Mouse (Mus musculus) liver, embryonic 12.5 days (tissue): Measurements from ENCODE around the gene Cdc16. TPM values are rescaled to one million over a fixed set of nuclear protein-coding genes. Genes with fewer than 3 reads are reported as not detected.
"Not testable (repeated sequence)": the region's sequence is repeated elsewhere in the genome, so short reads cannot be mapped to it uniquely, and the experiment has no call there.

Experiments used
- ATAC-seq: fragments of 200-750 bp; cut with Nextera tagmentation; 2 replicates; pipeline ENCODE4 v1.8.0; 2017; ENCODE audit warnings: moderate number of reproducible peaks, mild to moderate bottlenecking, moderate library complexity
- H3K27ac ChIP-seq: fragments of 300-500 bp; sonication (generic); 2 replicates; pipeline ENCODE4 v1.5.1; 2016; ENCODE audit warnings: mild to moderate bottlenecking
- H3K27me3 ChIP-seq: fragments of 300-500 bp; sonication (generic); replicated peaks from 2 replicates; pipeline ENCODE4 v1.6.1; 2016; ENCODE audit warnings: mild to moderate bottlenecking, moderate library complexity
- H3K36me3 ChIP-seq: fragments of 300-500 bp; sonication (generic); 2 replicates; pipeline ENCODE4 v1.6.1; 2016; ENCODE audit warnings: mild to moderate bottlenecking, moderate library complexity
- H3K4me1 ChIP-seq: fragments of 300-500 bp; sonication (generic); 2 replicates; pipeline ENCODE4 v1.6.1; 2016
- H3K4me2 ChIP-seq: fragments of 300-500 bp; sonication (generic); 2 replicates; pipeline ENCODE4 v1.6.1; 2016; ENCODE audit warnings: mild to moderate bottlenecking, moderate library complexity
- H3K4me3 ChIP-seq: fragments of 300-500 bp; sonication (generic); 2 replicates; pipeline ENCODE4 v1.5.1; 2016; ENCODE audit warnings: mild to moderate bottlenecking, moderate library complexity
- H3K9ac ChIP-seq: fragments of 300-500 bp; sonication (generic); 2 replicates; pipeline ENCODE4 v1.6.1; 2016; ENCODE audit warnings: mild to moderate bottlenecking, moderate library complexity
- H3K9me3 ChIP-seq: fragments of 300-500 bp; sonication (generic); replicated peaks from 2 replicates; pipeline ENCODE4 v1.6.1; 2016; ENCODE audit warnings: mild to moderate bottlenecking, moderate library complexity
- WGBS: fragments of 180-500 bp; shearing (Covaris S2); methylation state at CpG from one replicate; pipeline ENCODE4 v1.1.7; 2016; ENCODE audit not compliant: insufficient replicate concordance; 5-methylcytosine and 5-hydroxymethylcytosine counted together
- polyA plus RNA-seq: library from polyadenylated mRNA; unstranded; fragments of >200 nt; fragmentation: Nextera tagmentation; extraction: Ambion mirVana; gene quantifications from 2 replicates; pipeline ENCODE4 v1.2.1, GENCODE M21; 2016

Cdc16 gene
- polyA plus RNA-seq, result 86.4 and 87.4 TPM in 2 replicates

DNA sequence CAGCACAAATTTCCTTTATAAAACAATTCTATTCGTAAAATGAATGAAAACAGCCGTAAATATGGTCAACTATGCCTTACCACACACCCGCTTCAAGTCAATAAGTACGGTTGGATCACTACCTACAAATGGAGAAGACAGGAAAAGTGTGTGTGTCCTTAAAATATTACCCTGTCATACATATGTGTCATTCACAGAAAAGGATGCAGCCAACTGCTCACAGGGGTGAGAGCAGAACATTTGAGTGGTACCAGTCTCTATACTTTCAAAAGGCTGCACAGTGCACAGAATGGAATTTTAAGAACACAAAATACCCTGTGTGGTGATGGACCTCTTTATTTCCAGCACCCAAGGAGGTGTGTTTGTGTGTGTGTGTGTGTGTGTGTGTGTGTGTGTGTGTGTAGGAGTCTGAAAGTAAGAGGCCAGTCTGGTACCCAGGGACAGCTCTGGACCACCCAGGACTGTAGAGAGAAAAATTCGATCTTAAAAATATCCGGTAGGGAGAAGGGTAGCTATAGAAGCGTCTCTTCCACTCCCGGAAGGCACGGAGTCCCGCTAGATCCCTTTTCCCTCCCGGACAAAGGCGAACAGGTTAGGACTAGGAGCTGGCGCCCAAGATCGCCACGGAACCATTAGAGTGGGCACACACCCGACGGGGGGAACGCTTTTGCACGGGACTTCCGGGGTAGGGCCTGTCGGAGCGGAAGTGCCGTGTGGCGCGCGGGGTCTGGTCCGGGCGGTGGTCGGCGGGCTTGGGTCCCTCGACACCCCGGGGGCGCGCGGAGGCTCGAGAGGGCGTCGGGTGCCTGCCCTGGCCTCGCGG lies at the start of gene Cdc16:
Gene Cdc16, plus strand, starts transcription at position 695 of the 823 bp plus-strand sequence.
- Histone ChIP-seq H3K9ac (peak within 1 kb of the TSS; percentile 97), H3K4me3 (peak within 1 kb of the TSS; percentile 98), H3K27ac (peak within 1 kb of the TSS; percentile 80), H3K4me2 (peak within 1 kb of the TSS; percentile 88), H3K4me1 (peaks cover 22% of the 10 kb centered on the region), H3K27me3 (0 out of 2 replicates have a peak, but pooled peaks cover 7% of the 10 kb centered on the region), H3K9me3 (no peaks in the 10 kb centered on the region), H3K36me3 (peaks cover 27% of the 10 kb centered on the region)
- ATAC-seq, result peak; percentile 92
- WGBS, result 13% methylated on average over 26 of the region's 40 CpGs

DNA sequence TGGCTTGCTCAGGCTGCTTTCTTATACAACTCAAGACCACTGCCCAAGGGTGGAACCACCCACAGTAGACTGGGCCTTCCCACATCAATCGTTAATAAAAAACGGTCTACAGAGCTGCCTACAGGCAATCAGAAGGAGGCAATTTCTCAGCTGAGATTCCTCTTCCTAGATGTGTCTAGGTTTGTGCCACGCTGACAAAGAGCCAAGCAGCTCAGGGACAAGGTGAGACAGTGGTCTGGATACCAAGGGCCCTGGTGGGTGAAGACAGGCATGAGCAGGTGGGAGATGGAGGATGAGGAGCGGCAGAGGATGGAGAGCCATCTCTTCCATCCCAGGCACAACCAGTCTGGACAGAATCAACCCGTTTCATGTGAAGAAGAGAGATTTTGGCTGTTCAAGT lies 49.0 kb upstream of the Cdc16 start:
- Histone ChIP-seq H3K4me3 (no peak overlapping the region), H3K36me3 (no peaks in the 10 kb centered on the region), H3K9ac (no peak overlapping the region), H3K9me3 (no peaks in the 10 kb centered on the region), H3K4me1 (no peaks in the 10 kb centered on the region), H3K27ac (no peak overlapping the region), H3K27me3 (no peaks in the 10 kb centered on the region), H3K4me2 (no peak overlapping the region)
- 69% methylated on average over 5 of the region's 5 CpGs for whole genome bisulfite sequencing
- ATAC-seq, result no peak

DNA sequence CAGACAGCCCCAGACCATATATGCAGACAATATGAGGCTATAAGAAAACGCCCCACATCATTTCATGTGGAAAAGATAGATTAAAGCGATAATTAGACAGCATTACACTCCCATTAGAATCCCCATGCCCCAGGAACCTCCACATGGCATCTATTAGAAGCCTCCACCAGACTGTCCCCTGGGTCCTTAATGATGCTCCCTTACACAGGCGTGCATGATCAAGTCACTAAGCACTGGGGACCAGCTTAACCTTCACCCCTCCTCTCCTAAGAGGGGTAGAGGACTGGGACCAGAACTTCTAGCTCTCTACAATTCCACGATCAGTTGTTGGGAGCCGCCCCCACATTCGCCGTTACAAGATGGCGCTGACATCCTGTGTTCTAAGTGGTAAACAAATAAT lies 38.5 kb upstream of the Cdc16 start:
- no peak for ATAC-seq
- no peaks in the 10 kb centered on the region for H3K36me3 ChIP-seq
- 84% methylated on average over 8 of the region's 8 CpGs for WGBS
- H3K4me1 ChIP-seq, result no peaks in the 10 kb centered on the region
- H3K27ac ChIP-seq, result no peak overlapping the region
- no peaks in the 10 kb centered on the region for H3K27me3 ChIP-seq
- H3K4me3 ChIP-seq, result no peak overlapping the region
- no peaks in the 10 kb centered on the region for H3K9me3 ChIP-seq
- H3K4me2 ChIP-seq, result no peak overlapping the region
- no peak overlapping the region for H3K9ac ChIP-seq

DNA sequence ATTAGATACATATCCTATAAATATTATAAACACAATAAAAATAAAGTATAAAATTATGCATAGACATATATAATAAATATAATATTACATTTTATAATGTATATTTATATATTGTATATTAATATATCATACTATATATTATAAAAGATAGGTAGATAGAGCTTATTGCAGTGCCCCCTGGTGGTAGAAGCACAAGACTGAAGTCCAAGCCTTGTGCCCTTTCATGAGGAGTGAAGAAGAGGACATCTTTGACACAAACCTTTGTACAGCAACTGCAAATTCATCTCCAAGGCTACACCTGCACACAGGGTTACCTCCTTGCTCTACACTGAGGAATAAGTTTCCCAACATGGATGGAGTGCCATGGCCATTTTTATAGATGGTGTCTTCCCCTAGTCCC lies 31.8 kb upstream of the Cdc16 start:
- ATAC-seq, result no peak
- Histone ChIP-seq H3K9ac (no peak overlapping the region), H3K9me3 (no peaks in the 10 kb centered on the region), H3K27ac (no peak overlapping the region), H3K36me3 (no peaks in the 10 kb centered on the region), H3K4me3 (no peak overlapping the region), H3K4me1 (peaks cover 5% of the 10 kb centered on the region; the same call in 1 of the 2 replicates), H3K4me2 (no peak overlapping the region), H3K27me3 (no peaks in the 10 kb centered on the region)

DNA sequence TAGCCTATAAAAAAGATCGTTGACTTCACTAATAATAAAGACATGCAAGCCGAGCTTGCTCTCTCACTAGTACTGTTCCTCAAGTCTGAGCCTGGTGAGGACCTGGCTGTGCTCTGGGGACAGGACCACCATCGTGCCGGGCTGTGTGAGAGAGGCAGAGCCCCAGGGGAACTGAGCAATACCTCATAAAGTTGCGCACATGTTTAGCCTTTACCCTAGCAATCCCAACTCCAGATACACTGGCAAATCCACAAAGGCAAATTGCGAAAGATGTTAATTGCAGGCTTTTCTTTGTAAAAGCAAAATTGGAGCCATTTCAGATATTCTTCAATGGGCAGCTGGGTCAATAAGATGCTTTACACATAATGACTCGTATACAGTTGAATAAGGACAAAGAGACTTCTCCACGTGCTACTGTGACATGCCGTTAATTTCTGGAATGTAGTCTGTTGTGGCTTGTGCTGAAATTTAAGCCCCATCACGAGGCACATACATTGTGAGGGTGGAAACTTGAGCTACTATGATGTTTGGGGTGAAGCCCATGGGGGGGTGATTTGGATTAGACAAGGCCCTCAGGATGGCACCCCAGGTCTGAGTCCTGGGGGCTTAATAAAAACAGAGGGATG lies 29.9 kb upstream of the Cdc16 start:
- Histone ChIP-seq H3K4me2 (no peak overlapping the region), H3K36me3 (no peaks in the 10 kb centered on the region), H3K4me3 (no peak overlapping the region), H3K9me3 (no peaks in the 10 kb centered on the region), H3K4me1 (peaks cover 5% of the 10 kb centered on the region; the same call in 1 of the 2 replicates), H3K9ac (no peak overlapping the region), H3K27me3 (no peaks in the 10 kb centered on the region), H3K27ac (no peak overlapping the region)
- no peak for ATAC-seq
- WGBS, result 73% methylated on average over 10 of the region's 10 CpGs

DNA sequence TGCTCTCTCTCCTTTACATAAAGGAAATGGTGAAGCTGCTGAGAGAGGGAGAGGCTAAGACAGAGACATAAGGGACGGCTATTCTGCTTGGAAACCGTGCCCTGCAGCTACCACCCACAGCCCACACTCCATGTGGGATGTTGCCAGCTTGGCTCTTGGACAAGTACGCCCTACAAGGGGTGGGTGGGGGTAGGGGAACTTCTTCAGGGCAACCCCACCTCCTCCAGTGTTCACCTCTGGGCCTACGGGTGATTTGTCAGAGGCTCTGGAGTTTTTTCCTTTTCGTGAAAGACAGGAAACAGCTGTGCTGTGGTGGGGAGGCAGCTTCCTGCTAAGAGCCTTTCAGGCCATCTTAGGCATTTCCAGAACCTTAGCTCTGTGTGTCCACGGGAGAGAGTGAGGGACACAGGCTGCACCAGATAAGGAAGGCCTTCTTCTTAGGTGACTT lies 17.1 kb upstream of the Cdc16 start:
- 8% methylated on average over 6 of the region's 6 CpGs for WGBS
- Histone ChIP-seq H3K4me2 (peak overlapping the region; percentile 63), H3K9ac (peak overlapping the region; percentile 49), H3K4me1 (peaks cover 39% of the 10 kb centered on the region), H3K27ac (peak overlapping the region; percentile 90), H3K36me3 (no peaks in the 10 kb centered on the region), H3K27me3 (no peaks in the 10 kb centered on the region), H3K4me3 (0 out of 2 replicates have a peak overlapping the region, but pooled peaks have one; percentile 12), H3K9me3 (no peaks in the 10 kb centered on the region)
- ATAC-seq, result peak; percentile 57

DNA sequence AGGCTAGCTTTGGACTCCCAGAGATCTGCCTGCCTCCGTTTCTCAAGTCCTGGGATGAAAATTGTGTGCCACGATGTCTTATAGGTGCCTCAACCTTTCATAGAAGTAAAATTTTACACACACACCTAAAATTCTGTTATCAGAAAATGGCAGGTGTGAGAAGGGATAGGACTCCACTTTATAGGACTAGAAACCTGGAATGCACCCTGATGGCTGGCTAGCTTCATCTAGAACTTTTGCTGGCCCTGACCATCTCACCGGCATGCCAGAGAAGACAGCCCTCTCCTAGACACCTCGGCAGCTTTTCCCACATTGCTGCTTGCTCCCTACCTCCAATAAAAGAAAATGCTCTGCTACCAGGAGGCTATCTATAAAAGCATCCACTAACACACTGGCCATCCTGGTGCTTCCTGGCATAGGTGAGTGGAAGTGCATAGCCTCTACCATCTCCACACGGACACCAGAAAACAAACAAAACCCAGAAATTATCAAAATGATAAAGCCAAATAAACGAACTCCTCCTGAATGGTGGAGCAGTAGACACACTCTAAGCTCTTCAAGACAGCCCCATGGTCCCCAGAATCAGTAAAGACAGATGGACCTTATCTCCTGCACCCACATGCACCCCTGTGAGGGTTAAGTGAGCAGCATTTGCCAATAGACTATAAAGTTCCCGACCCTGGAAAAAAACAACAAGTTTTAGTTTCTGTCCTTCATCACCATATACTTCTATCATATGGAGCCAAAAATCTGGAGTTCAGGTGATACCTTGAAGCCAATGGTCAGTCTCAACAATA lies 16.5 kb upstream of the Cdc16 start:
- peak overlapping the region; percentile 63 for H3K4me2 ChIP-seq
- peak; percentile 97 for ATAC-seq
- peak overlapping the region; percentile 49 for H3K9ac ChIP-seq

DNA sequence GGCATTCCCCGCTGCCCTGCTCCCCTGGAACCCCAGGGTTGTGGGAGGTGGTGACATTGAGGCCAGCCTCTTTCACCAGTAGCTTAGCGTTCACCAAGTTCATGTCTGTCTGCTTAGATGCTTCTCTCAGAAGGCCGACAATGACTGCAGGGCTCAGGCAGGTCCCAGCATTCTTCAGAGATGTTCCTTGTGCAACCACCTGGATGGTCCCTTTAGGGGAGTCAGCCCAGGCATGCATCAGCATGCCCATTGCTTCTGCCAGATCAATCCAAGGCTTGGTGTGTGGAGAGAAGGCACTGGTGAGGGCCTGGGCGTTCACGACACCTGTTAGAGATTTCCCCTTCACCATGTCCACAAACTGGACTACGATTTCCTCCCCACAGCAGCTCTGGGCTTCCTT lies 11.3 kb upstream of the Cdc16 start:
- ATAC-seq, result not testable (repeated sequence)
- 79% methylated on average over 6 of the region's 6 CpGs for WGBS

More for the DNA sequence above, 16.5 kb upstream of the Cdc16 start:
- peak overlapping the region; percentile 12; the same call in 1 of the 2 replicates for H3K4me3 ChIP-seq
- no peaks in the 10 kb centered on the region for H3K36me3 ChIP-seq
- no peaks in the 10 kb centered on the region for H3K27me3 ChIP-seq
- 31% methylated on average over 7 of the region's 7 CpGs for WGBS
- no peaks in the 10 kb centered on the region for H3K9me3 ChIP-seq
- peak overlapping the region; percentile 90 for H3K27ac ChIP-seq
- H3K4me1 ChIP-seq, result peaks cover 39% of the 10 kb centered on the region

DNA sequence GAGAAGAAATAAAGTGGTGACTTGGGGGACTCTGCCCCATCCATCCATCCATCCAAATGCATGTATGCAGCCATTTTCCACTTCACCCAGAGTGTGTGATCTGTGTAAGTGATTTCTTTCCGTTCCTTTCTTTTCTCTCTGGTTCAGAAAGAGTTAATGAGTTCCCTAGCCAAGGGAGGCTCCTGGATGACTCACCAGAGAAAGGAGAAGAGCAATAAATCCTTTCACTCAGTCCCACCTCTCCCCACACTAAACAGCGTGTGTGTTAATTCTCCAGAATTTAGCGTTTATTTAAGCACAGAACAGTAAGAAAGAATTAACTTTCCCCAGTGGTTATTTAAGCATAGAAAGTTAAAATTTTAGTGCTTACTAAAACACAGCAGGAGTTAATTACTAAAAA lies 9.8 kb upstream of the Cdc16 start:
- peaks cover 2% of the 10 kb centered on the region for H3K4me1 ChIP-seq
- 25% methylated on average over 3 of the region's 3 CpGs for whole genome bisulfite sequencing

More for the DNA sequence above, 11.3 kb upstream of the Cdc16 start:
- not testable (repeated sequence) for H3K4me2 ChIP-seq, H3K36me3 ChIP-seq, H3K9me3 ChIP-seq, H3K27ac ChIP-seq, H3K4me3 ChIP-seq, H3K27me3 ChIP-seq, H3K9ac ChIP-seq
- peaks cover 16% of the 10 kb centered on the region for H3K4me1 ChIP-seq

DNA sequence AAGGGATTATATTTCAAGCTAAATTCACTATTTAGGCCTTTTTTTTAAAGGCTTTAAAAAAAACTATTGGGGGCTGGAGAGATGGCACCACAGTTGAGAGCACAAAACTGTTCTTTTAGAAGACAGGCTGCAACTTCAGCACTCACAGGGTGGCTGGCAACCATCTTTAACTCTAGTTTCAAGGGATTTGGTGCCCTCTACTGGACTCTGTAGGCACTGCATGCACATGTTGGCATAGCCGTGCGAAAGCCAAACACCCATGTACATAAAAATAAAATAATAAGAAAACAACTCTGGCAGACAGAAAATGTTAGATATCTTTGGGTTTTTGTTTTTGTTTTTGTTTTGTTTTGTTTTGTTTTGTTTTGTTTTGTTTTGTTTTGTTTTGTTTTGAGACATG lies 3.8 kb upstream of the Cdc16 start:
- Histone ChIP-seq H3K9ac (no peak overlapping the region), H3K4me3 (no peak overlapping the region), H3K27me3 (0 out of 2 replicates have a peak, but pooled peaks cover 7% of the 10 kb centered on the region), H3K4me2 (no peak overlapping the region), H3K27ac (no peak overlapping the region), H3K4me1 (peaks cover 12% of the 10 kb centered on the region), H3K36me3 (no peaks in the 10 kb centered on the region), H3K9me3 (no peaks in the 10 kb centered on the region)
- WGBS, result 14% methylated on average over 2 of the region's 2 CpGs
- no peak for ATAC-seq

More for the DNA sequence above, 9.8 kb upstream of the Cdc16 start:
- Histone ChIP-seq H3K9ac (no peak overlapping the region), H3K9me3 (no peaks in the 10 kb centered on the region), H3K4me2 (no peak overlapping the region), H3K4me3 (no peak overlapping the region), H3K36me3 (no peaks in the 10 kb centered on the region), H3K27ac (no peak overlapping the region), H3K27me3 (no peaks in the 10 kb centered on the region)
- no peak for ATAC-seq

DNA sequence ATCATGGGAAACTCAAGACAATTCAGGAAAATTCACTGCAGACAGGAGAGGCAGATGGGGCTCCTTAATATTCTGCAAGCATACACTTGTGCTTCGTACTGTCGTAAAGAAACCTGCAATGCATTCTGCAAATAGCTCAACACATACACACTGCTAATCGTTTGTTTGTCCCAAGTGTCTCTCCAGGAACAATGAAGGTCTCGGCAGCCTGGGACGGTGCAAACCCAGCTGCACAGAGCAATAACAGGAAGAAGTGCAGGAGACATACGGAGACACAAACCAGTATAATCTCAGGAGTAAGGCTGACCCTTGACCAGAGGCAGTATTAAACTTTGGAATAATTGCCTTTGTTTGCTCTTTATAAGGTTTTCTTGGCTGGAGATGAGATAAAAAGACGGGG lies 996 bp upstream of the Cdc16 start:
- no peak overlapping the region for H3K4me3 ChIP-seq
- H3K9me3 ChIP-seq, result no peaks in the 10 kb centered on the region
- H3K4me2 ChIP-seq, result no peak overlapping the region
- H3K27ac ChIP-seq, result no peak overlapping the region
- no peak for ATAC-seq
- no peak overlapping the region for H3K9ac ChIP-seq
- 74% methylated on average over 7 of the region's 7 CpGs for WGBS
- H3K27me3 ChIP-seq, result 0 out of 2 replicates have a peak, but pooled peaks cover 7% of the 10 kb centered on the region
- H3K36me3 ChIP-seq, result peaks cover 22% of the 10 kb centered on the region
- peaks cover 22% of the 10 kb centered on the region for H3K4me1 ChIP-seq
